Mouse (Mus musculus) mouse trophoblast stem cell (cell line): ENCODE data around the gene Tmod1.

Experiments
- in situ Hi-C, 2 experiments: fragments of 300-500 bp; cut with MseI, MboI; formaldehyde crosslinking; loops; 2 replicates in 1 of 2; 3 replicates in 1 of 2; pipeline ENCODE4 v1.15.1; 2025

The Tmod1 gene

GRCm38 (mm10) chr4:46053323-46054107 is 14.8 kb downstream of the Tmod1 start:
- in situ Hi-C loops, result no loop called here

GRCm38 (mm10) chr4:46056163-46056562 is 17.4 kb downstream of the Tmod1 start:
- in situ Hi-C loops, result no loop called here

- in situ Hi-C loops, result no loop called here
Measured at GRCm38 (mm10) chr4:46061259-46061962, 22.7 kb downstream of the Tmod1 start.

- in situ Hi-C loops, result no loop called here
Measured at GRCm38 (mm10) chr4:46063841-46064240, 25.1 kb downstream of the Tmod1 start.

- in situ Hi-C loops, result no loop called here
Measured at GRCm38 (mm10) chr4:46064263-46064662, 25.5 kb downstream of the Tmod1 start.

- in situ Hi-C loops, result no loop called here
Measured at GRCm38 (mm10) chr4:46064961-46065360, 26.2 kb downstream of the Tmod1 start.

GRCm38 (mm10) chr4:46065695-46066340 is 27.1 kb downstream of the Tmod1 start:
- in situ Hi-C loops, result no loop called here

GRCm38 (mm10) chr4:46068060-46068459 is 29.3 kb downstream of the Tmod1 start:
- in situ Hi-C loops, result no loop called here

GRCm38 (mm10) chr4:46068573-46068972 is 29.8 kb downstream of the Tmod1 start:
- in situ Hi-C loops, result no loop called here

- in situ Hi-C loops, result no loop called here
Measured at GRCm38 (mm10) chr4:46069851-46070482, 31.2 kb downstream of the Tmod1 start.

GRCm38 (mm10) chr4:46072631-46073030 is 33.9 kb downstream of the Tmod1 start:
- in situ Hi-C loops, result no loop called here

GRCm38 (mm10) chr4:46073736-46074135 is 35.0 kb downstream of the Tmod1 start:
- in situ Hi-C loops, result no loop called here

- in situ Hi-C loops, result no loop called here
Measured at GRCm38 (mm10) chr4:46075664-46076063, 36.9 kb downstream of the Tmod1 start.

GRCm38 (mm10) chr4:46076892-46077291 is 38.2 kb downstream of the Tmod1 start:
- in situ Hi-C loops, result no loop called here

- in situ Hi-C loops, result no loop called here
Measured at GRCm38 (mm10) chr4:46080261-46080660, 41.5 kb downstream of the Tmod1 start.

GRCm38 (mm10) chr4:46082555-46082954 is 43.8 kb downstream of the Tmod1 start:
- in situ Hi-C loops, result no loop called here

- in situ Hi-C loops, result no loop called here
Measured at GRCm38 (mm10) chr4:46084416-46085172, 45.9 kb downstream of the Tmod1 start.

- in situ Hi-C loops, result no loop called here
Measured at GRCm38 (mm10) chr4:46085223-46085811, 46.6 kb downstream of the Tmod1 start.

GRCm38 (mm10) chr4:46086718-46087426 is 48.1 kb downstream of the Tmod1 start:
- in situ Hi-C loops, result no loop called here

GRCm38 (mm10) chr4:46087427-46087771 is 48.7 kb downstream of the Tmod1 start:
- in situ Hi-C loops, result no loop called here
